Mouse (Mus musculus) CH12.LX (cell line): Measurements from ENCODE around the gene Abhd6. TPM values are rescaled to one million over a fixed set of nuclear protein-coding genes. Genes with fewer than 3 reads are reported as not detected.

Experiments used
- DNase-seq: peaks from one replicate; pipeline ENCODE4 v3.0.0-alpha.2; 2013; ENCODE audit errors: extremely low read depth
- H3K27ac ChIP-seq: 2 replicates; pipeline ENCODE4 v1.5.1; 2012; ENCODE audit warnings: low read depth, mild to moderate bottlenecking, control low read depth, moderate library complexity; ENCODE audit not compliant: insufficient read depth
- H3K27me3 ChIP-seq: replicated peaks from 2 replicates; pipeline ENCODE3; 2012; ENCODE audit warnings: inconsistent platforms
- H3K36me3 ChIP-seq, 2 experiments: replicated peaks in 1 of 2; 2 replicates each; pipeline versions ENCODE3 to v1.6.1; 2012; ENCODE audit warnings: inconsistent platforms in 1 of 2, low read length in 1 of 2, mild to moderate bottlenecking in 1 of 2, mixed read lengths in 1 of 2, moderate library complexity in 1 of 2; ENCODE audit not compliant: control insufficient read depth in 1 of 2, insufficient read depth in 1 of 2
- H3K4me1 ChIP-seq, 2 experiments: 2 replicates each; pipeline ENCODE4 v1.6.1; 2012; ENCODE audit warnings: inconsistent platforms in 1 of 2, moderate library complexity in 1 of 2; ENCODE audit not compliant: insufficient read depth in 2 of 2, control insufficient read depth in 1 of 2
- H3K4me2 ChIP-seq: 2 replicates; pipeline ENCODE4 v1.6.1; 2012; ENCODE audit warnings: low read depth, mild to moderate bottlenecking, control low read depth; ENCODE audit not compliant: poor library complexity, insufficient read depth, severe bottlenecking
- H3K4me3 ChIP-seq, 3 experiments: fragments of 150-350 bp in 1 of 3; sonication (generic) in 1 of 3; replicated peaks in 1 of 3; 2 replicates each; pipeline versions ENCODE3 to v1.5.1; 2011 to 2012; ENCODE audit warnings: low read depth in 2 of 3, low read length in 2 of 3, mild to moderate bottlenecking in 2 of 3, moderate library complexity in 2 of 3, control low read depth in 1 of 3, improper control_type of control experiment in 1 of 3, inconsistent platforms in 1 of 3, mixed read lengths in 1 of 3; ENCODE audit not compliant: poor library complexity in 1 of 3
- H3K79me2 ChIP-seq: replicated peaks from 2 replicates; pipeline ENCODE4 v1.6.1; 2012; ENCODE audit warnings: mild to moderate bottlenecking, moderate library complexity; ENCODE audit not compliant: control insufficient read depth, poor library complexity, insufficient read depth, severe bottlenecking; ENCODE audit errors: extremely low read depth
- H3K9ac ChIP-seq: 2 replicates; pipeline ENCODE4 v1.6.1; 2012; ENCODE audit warnings: low read depth, mild to moderate bottlenecking, control low read depth, moderate library complexity; ENCODE audit not compliant: insufficient read depth
- H3K9me3 ChIP-seq: replicated peaks from 2 replicates; pipeline ENCODE3; 2012; ENCODE audit warnings: low read length, inconsistent platforms, mixed read lengths
- BHLHE40 ChIP-seq: IDR thresholded peaks from 2 replicates; pipeline ENCODE4 v1.6.1; 2011; ENCODE audit warnings: mild to moderate bottlenecking, low read depth, low read length, improper control_type of control experiment
- CHD1 ChIP-seq: IDR thresholded peaks from 2 replicates; pipeline ENCODE4 v1.6.1; 2012; ENCODE audit warnings: low read depth, low read length, improper control_type of control experiment, inconsistent platforms
- CHD2 ChIP-seq: IDR thresholded peaks from 2 replicates; pipeline ENCODE4 v1.6.1; 2011; ENCODE audit warnings: low read length, improper control_type of control experiment
- CTCF ChIP-seq, 2 experiments: IDR thresholded peaks in 1 of 2; conservative IDR thresholded peaks in 1 of 2; 2 replicates each; pipeline ENCODE4 v1.5.1; 2011 to 2012; ENCODE audit warnings: low read depth in 2 of 2, low read length in 2 of 2, improper control_type of control experiment in 1 of 2, inconsistent platforms in 1 of 2, mild to moderate bottlenecking in 1 of 2, moderate library complexity in 1 of 2
- E2F4 ChIP-seq: IDR thresholded peaks from 2 replicates; pipeline ENCODE4 v1.6.1; 2011; ENCODE audit warnings: low read depth, low read length, improper control_type of control experiment; ENCODE audit not compliant: insufficient replicate concordance
- ELF1 ChIP-seq: IDR thresholded peaks from 2 replicates; pipeline ENCODE4 v1.6.1; 2014; ENCODE audit warnings: low read depth, mild to moderate bottlenecking, inconsistent platforms, low read length, improper control_type of control experiment
- EP300 ChIP-seq: IDR thresholded peaks from 2 replicates; pipeline ENCODE4 v1.6.1; 2011; ENCODE audit warnings: low read length, improper control_type of control experiment
- ETS1 ChIP-seq: conservative IDR thresholded peaks from 2 replicates; pipeline ENCODE4 v1.6.1; 2012; ENCODE audit warnings: low read depth, mild to moderate bottlenecking, inconsistent platforms, low read length, improper control_type of control experiment, moderate library complexity
- GABPA ChIP-seq: IDR thresholded peaks from 2 replicates; pipeline ENCODE4 v1.6.1; 2012; ENCODE audit warnings: low read depth, low read length, improper control_type of control experiment, inconsistent platforms; ENCODE audit not compliant: insufficient replicate concordance
- HCFC1 ChIP-seq: IDR thresholded peaks from 2 replicates; pipeline ENCODE4 v1.6.1; 2012; ENCODE audit warnings: low read depth, mild to moderate bottlenecking, inconsistent platforms, low read length, improper control_type of control experiment
- IRF4 ChIP-seq: IDR thresholded peaks from 2 replicates; pipeline ENCODE4 v1.6.1; 2014; ENCODE audit warnings: low read depth, mild to moderate bottlenecking, inconsistent platforms, low read length, improper control_type of control experiment
- JUN ChIP-seq: IDR thresholded peaks from 2 replicates; pipeline ENCODE4 v1.6.1; 2011; ENCODE audit warnings: low read depth, mild to moderate bottlenecking, low read length, improper control_type of control experiment, moderate library complexity; ENCODE audit not compliant: insufficient read depth
- JUND ChIP-seq: conservative IDR thresholded peaks from 2 replicates; pipeline ENCODE4 v1.6.1; 2011; ENCODE audit warnings: low read depth, low read length, improper control_type of control experiment
- KAT2A ChIP-seq: IDR thresholded peaks from 2 replicates; pipeline ENCODE4 v1.6.1; 2012; ENCODE audit warnings: low read length, improper control_type of control experiment, inconsistent platforms; ENCODE audit not compliant: insufficient replicate concordance
- MAFK ChIP-seq: IDR thresholded peaks from 2 replicates; pipeline ENCODE4 v1.6.1; 2011; ENCODE audit warnings: low read length, improper control_type of control experiment; ENCODE audit not compliant: insufficient replicate concordance
- MAX ChIP-seq: IDR thresholded peaks from 2 replicates; pipeline ENCODE4 v1.6.1; 2011; ENCODE audit warnings: low read length, improper control_type of control experiment
- MAZ ChIP-seq: IDR thresholded peaks from 2 replicates; pipeline ENCODE4 v1.6.1; 2012; ENCODE audit warnings: low read depth, mild to moderate bottlenecking, inconsistent platforms, low read length, improper control_type of control experiment, moderate library complexity
- MEF2A ChIP-seq: IDR thresholded peaks from 2 replicates; pipeline ENCODE4 v1.6.1; 2014; ENCODE audit warnings: low read depth, mild to moderate bottlenecking, inconsistent platforms, low read length, improper control_type of control experiment, borderline replicate concordance
- MXI1 ChIP-seq: IDR thresholded peaks from 2 replicates; pipeline ENCODE4 v1.6.1; 2011; ENCODE audit warnings: mild to moderate bottlenecking, low read depth, low read length, improper control_type of control experiment
- MYC ChIP-seq: IDR thresholded peaks from 2 replicates; pipeline ENCODE4 v1.6.1; 2011; ENCODE audit warnings: low read depth, mild to moderate bottlenecking, improper control_type of control experiment, low read length
- NELFE ChIP-seq: IDR thresholded peaks from 2 replicates; pipeline ENCODE4 v1.6.1; 2011; ENCODE audit warnings: low read depth, low read length, improper control_type of control experiment
- NRF1 ChIP-seq: IDR thresholded peaks from 2 replicates; pipeline ENCODE4 v1.6.1; 2014; ENCODE audit warnings: low read depth, mild to moderate bottlenecking, inconsistent platforms, low read length, improper control_type of control experiment, moderate library complexity
- PAX5 ChIP-seq: IDR thresholded peaks from 2 replicates; pipeline ENCODE4 v1.6.1; 2012; ENCODE audit warnings: low read length, inconsistent platforms, mixed read lengths
- POLR2A ChIP-seq: IDR thresholded peaks from 2 replicates; pipeline ENCODE4 v1.6.1; 2011; ENCODE audit warnings: low read depth, mild to moderate bottlenecking, improper control_type of control experiment, low read length
- POLR2AphosphoS2 ChIP-seq: IDR thresholded peaks from 2 replicates; pipeline ENCODE4 v1.6.1; 2011; ENCODE audit warnings: low read depth, low read length, improper control_type of control experiment
- RAD21 ChIP-seq: IDR thresholded peaks from 2 replicates; pipeline ENCODE4 v1.6.1; 2011; ENCODE audit warnings: low read depth, mild to moderate bottlenecking, low read length, improper control_type of control experiment, moderate library complexity
- RCOR1 ChIP-seq: conservative IDR thresholded peaks from 2 replicates; pipeline ENCODE4 v1.6.1; 2012; ENCODE audit warnings: low read depth, mild to moderate bottlenecking, inconsistent platforms, low read length, improper control_type of control experiment
- SIN3A ChIP-seq: IDR thresholded peaks from 2 replicates; pipeline ENCODE4 v1.6.1; 2012; ENCODE audit warnings: low read length, improper control_type of control experiment, inconsistent platforms
- SMC3 ChIP-seq: IDR thresholded peaks from 2 replicates; pipeline ENCODE4 v1.6.1; 2011; ENCODE audit warnings: low read depth, low read length, improper control_type of control experiment
- TBP ChIP-seq: conservative IDR thresholded peaks from 2 replicates; pipeline ENCODE4 v1.6.1; 2011; ENCODE audit warnings: low read depth, low read length, improper control_type of control experiment
- TCF12 ChIP-seq: IDR thresholded peaks from 2 replicates; pipeline ENCODE4 v1.6.1; 2014; ENCODE audit warnings: low read depth, mild to moderate bottlenecking, inconsistent platforms, low read length, improper control_type of control experiment
- UBTF ChIP-seq: IDR thresholded peaks from 2 replicates; pipeline ENCODE4 v1.6.1; 2012; ENCODE audit warnings: low read depth, mild to moderate bottlenecking, inconsistent platforms, low read length, improper control_type of control experiment, moderate library complexity
- USF1 ChIP-seq: IDR thresholded peaks from 2 replicates; pipeline ENCODE4 v1.6.1; 2014; ENCODE audit warnings: low read depth, mild to moderate bottlenecking, inconsistent platforms, low read length, improper control_type of control experiment
- USF2 ChIP-seq: conservative IDR thresholded peaks from 2 replicates; pipeline ENCODE4 v1.6.1; 2011; ENCODE audit warnings: low read depth, low read length, improper control_type of control experiment
- ZC3H11A ChIP-seq: IDR thresholded peaks from 2 replicates; pipeline ENCODE4 v1.6.1; 2012; ENCODE audit warnings: low read depth, mild to moderate bottlenecking, inconsistent platforms, low read length, improper control_type of control experiment
- ZKSCAN1 ChIP-seq: IDR thresholded peaks from 2 replicates; pipeline ENCODE4 v1.6.1; 2012; ENCODE audit warnings: low read depth, inconsistent platforms, low read length, improper control_type of control experiment, borderline replicate concordance
- ZMIZ1 ChIP-seq: IDR thresholded peaks from 2 replicates; pipeline ENCODE4 v1.6.1; 2012; ENCODE audit warnings: low read depth, mild to moderate bottlenecking, inconsistent platforms, low read length, improper control_type of control experiment
- ZNF384 ChIP-seq: IDR thresholded peaks from 2 replicates; pipeline ENCODE4 v1.6.1; 2012; ENCODE audit warnings: low read depth, low read length, improper control_type of control experiment, inconsistent platforms
- dilution Hi-C: fragments of 300-500 bp; cut with MboI; formaldehyde crosslinking; loops from 2 replicates; pipeline ENCODE4 v1.14.3; 2020; ENCODE audit warnings: low sequenced_read_pairs; ENCODE audit not compliant: extremely low pct_unique_long_range_greater_than_20kb, extremely low pct_ligation_motif_present
- in situ Hi-C: fragments of 300-500 bp; cut with MboI; formaldehyde crosslinking; loops from 3 replicates; pipeline ENCODE4 v1.14.3; 2019; ENCODE audit warnings: low sequenced_read_pairs, low pct_ligation_motif_present, low pct_unique_long_range_greater_than_20kb, mixed read lengths
- polyA plus RNA-seq: library from polyadenylated mRNA; unstranded; fragments of >175 nt; gene quantifications from 2 replicates; pipeline ENCODE4 v1.2.1, GENCODE M21; 2012; ENCODE audit warnings: low read depth; ENCODE audit not compliant: insufficient read length
- total RNA-seq, 2 experiments: library from RNA; depleted of rRNA; stranded (reverse); fragments of 300-350 nt in 1 of 2; fragments of >200 nt in 1 of 2; gene quantifications; 2 replicates each; pipeline ENCODE4 v1.2.3; 2012 to 2014

The Abhd6 gene
- total and polyA plus RNA-seq, 3 experiments = 31.9 to 55.9 (median 36.0) TPM

- no peaks in the 10 kb centered on the region for H3K9me3 ChIP-seq
- peaks cover 11% of the 10 kb centered on the region for H3K79me2 ChIP-seq
- dilution Hi-C loops (no loop called here), in situ Hi-C loops (no loop called here)
- H3K4me3 ChIP-seq = no peak overlapping the region
- H3K36me3 ChIP-seq = peaks cover 0 to 18% of the 10 kb centered on the region in 2 experiments
- H3K27ac ChIP-seq = peak overlapping the region; percentile 45
- no peaks in the 10 kb centered on the region for H3K27me3 ChIP-seq
- TF ChIP-seq ZC3H11A (no peak), MEF2A (peak; percentile 33; the same call in 1 of the 2 replicates), MYC (peak; percentile 52; the same call in 1 of the 2 replicates), HCFC1 (no peak; the same call in 1 of the 2 replicates), ETS1 (peak; percentile 56), CHD2 (peak; percentile 65; the same call in 1 of the 2 replicates), ELF1 (no peak; the same call in 1 of the 2 replicates), RCOR1 (no peak), NELFE (no peak), EP300 (peak; percentile 74), USF2 (no peak), IRF4 (0 out of 2 replicates have a peak, but pooled peaks have one; percentile 15), ZNF384 (no peak), SMC3 (0 out of 2 replicates have a peak, but pooled peaks have one; percentile 16), UBTF (no peak), ZMIZ1 (no peak), RAD21 (no peak), PAX5 (no peak), MXI1 (no peak), E2F4 (0 out of 2 replicates have a peak, but pooled peaks have one; percentile 38), MAFK (no peak), TCF12 (peak; percentile 38; the same call in 1 of the 2 replicates), CHD1 (0 out of 2 replicates have a peak, but pooled peaks have one; percentile 73), JUND (0 out of 2 replicates have a peak, but pooled peaks have one; percentile 28), BHLHE40 (0 out of 2 replicates have a peak, but pooled peaks have one; percentile 27), POLR2A (no peak), ZKSCAN1 (no peak), MAX (no peak), POLR2AphosphoS2 (no peak), MAZ (0 out of 2 replicates have a peak, but pooled peaks have one; percentile 26), CTCF (conservative IDR thresholded peaks at IDR 0.05 in 1 of 2, IDR thresholded peaks at IDR 0.05 in 1 of 2; ENCODE audit: low read depth in 2 of 2, low read length in 2 of 2) (peak in 1 of 2 experiments; percentile 16; a peak in 1 of 4 replicates), JUN (no peak), KAT2A (0 out of 2 replicates have a peak, but pooled peaks have one; percentile 5), TBP (no peak), GABPA (no peak), NRF1 (no peak), USF1 (no peak), SIN3A (peak; percentile 78; the same call in 1 of the 2 replicates)
- TF ChIP-seq, all 38 proteins: peak for 16
- peak; percentile 64 for DNase-seq
- peaks cover 31 to 75% of the 10 kb centered on the region in 2 experiments for H3K4me1 ChIP-seq
- no peak overlapping the region for H3K9ac ChIP-seq
- peak overlapping the region; percentile 61; the same call in 1 of the 2 replicates for H3K4me2 ChIP-seq
Measured at GRCm38 (mm10) chr14:8007486-8007885, 4.8 kb downstream of the Abhd6 start.
